8 mouse cellular contexts compared by ENCODE assay signal in the genomic region with DNA sequence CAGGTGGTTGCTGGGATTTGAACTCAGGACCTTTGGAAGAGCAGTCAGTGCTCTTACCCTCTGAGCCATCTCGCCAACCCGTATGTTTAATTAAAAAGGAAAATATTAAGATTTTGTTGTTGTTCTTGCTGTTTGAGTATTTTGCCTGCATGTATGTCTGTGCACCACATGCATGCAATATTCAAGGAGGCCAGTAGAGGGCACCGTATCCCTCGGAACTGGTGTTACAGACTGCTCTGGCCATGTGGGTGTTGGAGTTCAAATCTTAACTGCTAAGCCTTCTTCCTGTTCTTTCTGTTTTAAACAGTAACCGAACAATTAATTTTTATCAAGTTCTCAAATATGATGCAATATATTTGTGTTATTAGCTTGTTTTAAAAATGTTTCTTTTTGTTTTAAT. TPM values are rescaled to one million over a fixed set of nuclear protein-coding genes. Genes with fewer than 3 reads are reported as not detected.
A peak's percentile ranks its signal among the peaks of the same experiment; 100 is the strongest.
DNase-seq lines count a peak whose midpoint lies in the region; ATAC-seq and TF ChIP-seq lines count a peak whose summit lies in the region.

No protein-coding gene starts in this region.

- no peak for TF ChIP-seq POLR2A in kidney, adult 2 months (IDR thresholded peaks at IDR 0.05; ENCODE audit: low read depth, low read length)
- no peak for TF ChIP-seq POLR2A in small intestine, adult 2 months (IDR thresholded peaks at IDR 0.05; ENCODE audit: low read depth, low read length)

- DNase-seq in kidney, adult 2 months = peak; percentile 69
- DNase-seq in CD8-positive naive resting alpha-beta T cell, adult 2 months (ENCODE audit: low read depth in 2 of 2, low spot score in 2 of 2) = peak; percentile 69 to 79
- peak; percentile 78 for DNase-seq in embryonic facial prominence, embryonic 11.5 days (ENCODE audit: low spot score)
- peak; percentile 80 for DNase-seq in liver, postnatal 0 days
- no peak for DNase-seq in ovary, postnatal 36 days (ENCODE audit: low spot score)

- no peaks in the 10 kb centered on the region for H3K36me3 ChIP-seq in kidney, adult 2 months (ENCODE audit: control insufficient read depth, insufficient read depth, low read length)
- H3K36me3 ChIP-seq in kidney, embryonic 15.5 days = no peaks in the 10 kb centered on the region
- H3K36me3 ChIP-seq in embryonic facial prominence, embryonic 11.5 days (replicated peaks; ENCODE audit: control insufficient read depth, insufficient read depth, low read depth, low read length) = no peaks in the 10 kb centered on the region
- H3K36me3 ChIP-seq in liver, postnatal 0 days (replicated peaks; ENCODE audit: insufficient read depth, low read length) = no peaks in the 10 kb centered on the region
- no peaks in the 10 kb centered on the region for H3K36me3 ChIP-seq in small intestine, adult 2 months (ENCODE audit: control insufficient read depth, insufficient read depth, low read length)

- peak; percentile 78 for TF ChIP-seq CTCF in kidney, adult 2 months (conservative IDR thresholded peaks at IDR 0.05; ENCODE audit: insufficient read depth, insufficient read length, low read depth, low read length)
- peak; percentile 86 for TF ChIP-seq CTCF in liver, postnatal 0 days (IDR thresholded peaks at IDR 0.05; ENCODE audit: low read depth)
- TF ChIP-seq CTCF in small intestine, adult 2 months (IDR thresholded peaks at IDR 0.05; ENCODE audit: extremely low read depth, insufficient read length, insufficient replicate concordance, low read depth, low read length) = peak; percentile 70; the same call in 1 of the 2 replicates

- H3K4me1 ChIP-seq in kidney, adult 2 months (ENCODE audit: control insufficient read depth, insufficient read depth, low read length) = 0 out of 2 replicates have a peak, but pooled peaks cover 3% of the 10 kb centered on the region
- peaks cover 9% of the 10 kb centered on the region for H3K4me1 ChIP-seq in kidney, embryonic 15.5 days
- H3K4me1 ChIP-seq in embryonic facial prominence, embryonic 11.5 days (ENCODE audit: control insufficient read depth, insufficient read depth, low read length) = no peaks in the 10 kb centered on the region
- H3K4me1 ChIP-seq in liver, postnatal 0 days (ENCODE audit: insufficient read depth) = peaks cover 14% of the 10 kb centered on the region
- H3K4me1 ChIP-seq in small intestine, adult 2 months (ENCODE audit: control insufficient read depth, insufficient read depth, insufficient read length, low read length) = peaks cover 9% of the 10 kb centered on the region

- H3K4me2 ChIP-seq in kidney, embryonic 15.5 days = no peak overlapping the region
- no peak overlapping the region for H3K4me2 ChIP-seq in embryonic facial prominence, embryonic 11.5 days (ENCODE audit: low read depth, low read length)
- no peak overlapping the region for H3K4me2 ChIP-seq in liver, postnatal 0 days (ENCODE audit: low read depth, low read length)

- TF ChIP-seq EP300 in liver, postnatal 0 days (IDR thresholded peaks at IDR 0.05; ENCODE audit: low read depth) = no peak

- H3K4me3 ChIP-seq in kidney, adult 2 months (ENCODE audit: insufficient read depth, low read depth, low read length) = no peak overlapping the region
- no peak overlapping the region for H3K4me3 ChIP-seq in kidney, embryonic 15.5 days (replicated peaks)
- H3K4me3 ChIP-seq in embryonic facial prominence, embryonic 11.5 days (ENCODE audit: low read depth, low read length) = no peak overlapping the region
- H3K4me3 ChIP-seq in liver, postnatal 0 days (ENCODE audit: low read depth, low read length) = no peak overlapping the region
- H3K4me3 ChIP-seq in small intestine, adult 2 months (ENCODE audit: low read depth, low read length) = no peak overlapping the region

- ATAC-seq in kidney, embryonic 15.5 days (replicated peaks; ENCODE audit: low FRiP score) = no peak
- ATAC-seq in activated CD4-positive, CD25-positive, alpha-beta regulatory T cell, adult 4 months = peak; percentile 13
- no peak for ATAC-seq in embryonic facial prominence, embryonic 11.5 days (replicated peaks; ENCODE audit: insufficient number of reproducible peaks, low FRiP score, low TSS enrichment, low read depth)
- ATAC-seq in liver, postnatal 0 days = no peak

- H3K27me3 ChIP-seq in kidney, adult 2 months (replicated peaks; ENCODE audit: control insufficient read depth, insufficient read depth, low read length) = no peaks in the 10 kb centered on the region
- H3K27me3 ChIP-seq in kidney, embryonic 15.5 days = peaks cover 16% of the 10 kb centered on the region; the same call in 1 of the 2 replicates
- no peaks in the 10 kb centered on the region for H3K27me3 ChIP-seq in embryonic facial prominence, embryonic 11.5 days (ENCODE audit: control insufficient read depth, insufficient read depth, low read length)
- no peaks in the 10 kb centered on the region for H3K27me3 ChIP-seq in liver, postnatal 0 days (ENCODE audit: insufficient read depth, low read length)
- H3K27me3 ChIP-seq in small intestine, adult 2 months (ENCODE audit: control insufficient read depth, insufficient read depth, low read length) = no peaks in the 10 kb centered on the region

- no peak overlapping the region for H3K9ac ChIP-seq in kidney, embryonic 15.5 days
- no peak overlapping the region for H3K9ac ChIP-seq in embryonic facial prominence, embryonic 11.5 days (replicated peaks; ENCODE audit: low read length)
- no peak overlapping the region for H3K9ac ChIP-seq in liver, postnatal 0 days (replicated peaks)

- no peaks in the 10 kb centered on the region for H3K9me3 ChIP-seq in kidney, embryonic 15.5 days (replicated peaks)
- H3K9me3 ChIP-seq in embryonic facial prominence, embryonic 11.5 days (replicated peaks; ENCODE audit: control insufficient read depth, low read length) = no peaks in the 10 kb centered on the region
- H3K9me3 ChIP-seq in liver, postnatal 0 days (ENCODE audit: low read length) = no peaks in the 10 kb centered on the region

- 36% methylated on average over 5 of the region's 5 CpGs for WGBS in kidney, adult 2 months
- WGBS in kidney, embryonic 15.5 days = 29% methylated on average over 5 of the region's 5 CpGs
- WGBS in embryonic facial prominence, embryonic 11.5 days = 20% methylated on average over 5 of the region's 5 CpGs
- WGBS in liver, postnatal 0 days (ENCODE audit: insufficient replicate concordance) = 29% methylated on average over 5 of the region's 5 CpGs
- WGBS in small intestine, adult 2 months = 35% methylated on average over 5 of the region's 5 CpGs

- no peak overlapping the region for H3K27ac ChIP-seq in kidney, adult 2 months (ENCODE audit: insufficient read depth, low read depth, low read length)
- H3K27ac ChIP-seq in kidney, embryonic 15.5 days = no peak overlapping the region
- H3K27ac ChIP-seq in embryonic facial prominence, embryonic 11.5 days (replicated peaks; ENCODE audit: low read depth, low read length) = no peak overlapping the region
- H3K27ac ChIP-seq in liver, postnatal 0 days (ENCODE audit: low read depth) = no peak overlapping the region
- H3K27ac ChIP-seq in small intestine, adult 2 months (ENCODE audit: insufficient read depth, low read depth, low read length) = no peak overlapping the region

RNA-seq across cellular contexts. Expression of a gene that starts 4.8 kb away (rescaled TPM):
- polyA plus RNA-seq in kidney, adult 2 months (2012; rRNA removed) = 4.4 and 5.3 TPM in 2 replicates
- 0.33 and 0.44 TPM in 2 replicates for polyA plus RNA-seq in kidney, embryonic 15.5 days (2015; fragmentation: Nextera tagmentation; extraction: Ambion mirVana)
- 1 to 10 TPM; 5.0 to 5.9 TPM for polyA plus RNA-seq in activated CD4-positive, CD25-positive, alpha-beta regulatory T cell, adult 4 months (2017; shearing (Covaris generic))
- polyA plus RNA-seq in embryonic facial prominence, embryonic 11.5 days (2014; fragmentation: Nextera tagmentation; extraction: Ambion mirVana) = 0.31 and 0.45 TPM in 2 replicates
- 0.44 and 0.48 TPM in 2 replicates for polyA plus RNA-seq in liver, postnatal 0 days (2015; fragmentation: Nextera tagmentation; extraction: Ambion mirVana)
- 27.1 and 36.7 TPM in 2 replicates for polyA plus RNA-seq in small intestine, adult 2 months (2012; rRNA removed)

RNA-seq across cellular contexts. Expression of a gene that starts 47.5 kb away (rescaled TPM):
- polyA plus RNA-seq in kidney, adult 2 months (2012; rRNA removed) = 10.8 and 17.5 TPM in 2 replicates
- 64.1 and 67.8 TPM in 2 replicates for polyA plus RNA-seq in kidney, embryonic 15.5 days (2015; fragmentation: Nextera tagmentation; extraction: Ambion mirVana)
- polyA plus RNA-seq in activated CD4-positive, CD25-positive, alpha-beta regulatory T cell, adult 4 months (2017; shearing (Covaris generic)) = 10 to 100 TPM; 62.6 to 68.1 TPM
- 103 and 104 TPM in 2 replicates for polyA plus RNA-seq in embryonic facial prominence, embryonic 11.5 days (2014; fragmentation: Nextera tagmentation; extraction: Ambion mirVana)
- 15.2 and 16.3 TPM in 2 replicates for polyA plus RNA-seq in liver, postnatal 0 days (2015; fragmentation: Nextera tagmentation; extraction: Ambion mirVana)
- polyA plus RNA-seq in small intestine, adult 2 months (2012; rRNA removed) = 3.5 and 9.1 TPM in 2 replicates
